Mouse (Mus musculus) embryonic facial prominence, embryonic 15.5 days (tissue): ENCODE results near the gene Lysmd1. TPM values are rescaled to one million over a fixed set of nuclear protein-coding genes. Genes with fewer than 3 reads are reported as not detected.

Experiments used
- ATAC-seq: fragments of 200-750 bp; cut with Nextera tagmentation; 2 replicates; pipeline ENCODE4 v1.8.0; 2017; ENCODE audit warnings: low read depth, moderate TSS enrichment; ENCODE audit not compliant: insufficient number of reproducible peaks, low FRiP score, low TSS enrichment
- H3K27ac ChIP-seq: fragments of 300-500 bp; sonication (generic); replicated peaks from 2 replicates; pipeline ENCODE4 v1.5.1; 2015; ENCODE audit warnings: mild to moderate bottlenecking, inconsistent platforms
- H3K27me3 ChIP-seq: fragments of 300-500 bp; sonication (generic); 2 replicates; pipeline ENCODE4 v1.6.1; 2015; ENCODE audit warnings: inconsistent platforms
- H3K36me3 ChIP-seq: fragments of 300-500 bp; sonication (generic); 2 replicates; pipeline ENCODE4 v1.6.1; 2015; ENCODE audit warnings: mild to moderate bottlenecking, inconsistent platforms
- H3K4me1 ChIP-seq: fragments of 300-500 bp; sonication (generic); 2 replicates; pipeline ENCODE4 v1.6.1; 2015; ENCODE audit warnings: inconsistent platforms
- H3K4me2 ChIP-seq: fragments of 300-500 bp; sonication (generic); replicated peaks from 2 replicates; pipeline ENCODE4 v1.6.1; 2015; ENCODE audit warnings: mild to moderate bottlenecking, inconsistent platforms
- H3K4me3 ChIP-seq: fragments of 300-500 bp; sonication (generic); replicated peaks from 2 replicates; pipeline ENCODE4 v1.5.1; 2015; ENCODE audit warnings: mild to moderate bottlenecking, inconsistent platforms
- H3K9ac ChIP-seq: fragments of 300-500 bp; sonication (generic); 2 replicates; pipeline ENCODE4 v1.6.1; 2015; ENCODE audit warnings: inconsistent platforms
- H3K9me3 ChIP-seq: fragments of 300-500 bp; sonication (generic); replicated peaks from 2 replicates; pipeline ENCODE4 v1.6.1; 2016; ENCODE audit warnings: inconsistent platforms
- whole genome bisulfite sequencing: fragments of 180-500 bp; shearing (Covaris S2); methylation state at CpG from one replicate; pipeline ENCODE4 v1.1.7; 2015; 5-methylcytosine and 5-hydroxymethylcytosine counted together
- polyA plus RNA-seq: library from polyadenylated mRNA; unstranded; fragments of >200 nt; fragmentation: Nextera tagmentation; extraction: Ambion mirVana; gene quantifications from 2 replicates; pipeline ENCODE4 v1.2.1, GENCODE M21; 2015

Gene Lysmd1
- polyA plus RNA-seq, 1 experiment from 2014 or later = 17.4 TPM

- H3K4me3 ChIP-seq = peak overlapping the region; percentile 65
- peak overlapping the region; percentile 68 for H3K27ac ChIP-seq
- peak overlapping the region; percentile 74 for H3K4me2 ChIP-seq
- H3K9ac ChIP-seq = peak overlapping the region; percentile 47
- peaks cover 16% of the 10 kb centered on the region; the same call in 1 of the 2 replicates for H3K36me3 ChIP-seq
- under 1% methylated on average over 30 of the region's 30 CpGs for WGBS
- ATAC-seq = peak; percentile 32
- H3K9me3 ChIP-seq = no peaks in the 10 kb centered on the region
- peaks cover 40% of the 10 kb centered on the region for H3K4me1 ChIP-seq
- no peaks in the 10 kb centered on the region for H3K27me3 ChIP-seq
Observed at GRCm38 (mm10) chr3:95161041-95161551, 27.2 kb downstream of the Lysmd1 start.

- no peak for ATAC-seq
- peak overlapping the region; percentile 65 for H3K4me3 ChIP-seq
- WGBS = 4% methylated on average over 9 of the region's 9 CpGs
- H3K27ac ChIP-seq = peak overlapping the region; percentile 68
- peaks cover 40% of the 10 kb centered on the region for H3K4me1 ChIP-seq
- peak overlapping the region; percentile 74 for H3K4me2 ChIP-seq
- no peaks in the 10 kb centered on the region for H3K27me3 ChIP-seq
- peaks cover 23% of the 10 kb centered on the region for H3K36me3 ChIP-seq
- no peaks in the 10 kb centered on the region for H3K9me3 ChIP-seq
- H3K9ac ChIP-seq = peak overlapping the region; percentile 47
Observed at GRCm38 (mm10) chr3:95161618-95162344, 27.9 kb downstream of the Lysmd1 start.

- 28% methylated on average over 2 of the region's 2 CpGs for WGBS
- no peak for ATAC-seq
- H3K36me3 ChIP-seq = peaks cover 28% of the 10 kb centered on the region
- H3K4me2 ChIP-seq = peak overlapping the region; percentile 74
- no peaks in the 10 kb centered on the region for H3K9me3 ChIP-seq
- no peak overlapping the region for H3K9ac ChIP-seq
- H3K4me1 ChIP-seq = peaks cover 40% of the 10 kb centered on the region
- no peaks in the 10 kb centered on the region for H3K27me3 ChIP-seq
- H3K27ac ChIP-seq = peak overlapping the region; percentile 68
- H3K4me3 ChIP-seq = peak overlapping the region; percentile 65
Observed at GRCm38 (mm10) chr3:95162345-95162628, 28.4 kb downstream of the Lysmd1 start.

GRCm38 (mm10) chr3:95163419-95164255, 29.7 kb downstream of the Lysmd1 start:
- peaks cover 40% of the 10 kb centered on the region for H3K4me1 ChIP-seq
- H3K27ac ChIP-seq = 0 out of 2 replicates have a peak overlapping the region, but pooled peaks have one; percentile 48
- 0 out of 2 replicates have a peak, but pooled peaks have one; percentile 12 for ATAC-seq
- H3K36me3 ChIP-seq = peaks cover 41% of the 10 kb centered on the region
- H3K9ac ChIP-seq = peak overlapping the region; percentile 4; the same call in 1 of the 2 replicates
- no peaks in the 10 kb centered on the region for H3K27me3 ChIP-seq
- no peak overlapping the region; the same call in 1 of the 2 replicates for H3K4me3 ChIP-seq
- 49% methylated on average over 11 of the region's 11 CpGs for WGBS
- no peaks in the 10 kb centered on the region for H3K9me3 ChIP-seq
- H3K4me2 ChIP-seq = peak overlapping the region; percentile 74; the same call in 1 of the 2 replicates

- no peak for ATAC-seq
- WGBS = 79% methylated on average over 5 of the region's 5 CpGs
- Histone ChIP-seq H3K27ac (0 out of 2 replicates have a peak overlapping the region, but pooled peaks have one; percentile 3), H3K9me3 (no peaks in the 10 kb centered on the region), H3K4me2 (no peak overlapping the region; the same call in 1 of the 2 replicates), H3K27me3 (no peaks in the 10 kb centered on the region), H3K36me3 (peaks cover 47% of the 10 kb centered on the region), H3K9ac (no peak overlapping the region), H3K4me1 (peaks cover 40% of the 10 kb centered on the region), H3K4me3 (no peak overlapping the region)
Observed at GRCm38 (mm10) chr3:95164256-95164550, 30.3 kb downstream of the Lysmd1 start.

- 0 out of 2 replicates have a peak, but pooled peaks cover 3% of the 10 kb centered on the region for H3K27me3 ChIP-seq
- no peak overlapping the region for H3K9ac ChIP-seq
- no peak overlapping the region for H3K4me2 ChIP-seq
- no peak overlapping the region for H3K4me3 ChIP-seq
- peaks cover 35% of the 10 kb centered on the region for H3K4me1 ChIP-seq
- ATAC-seq = no peak
- H3K9me3 ChIP-seq = no peaks in the 10 kb centered on the region
- H3K27ac ChIP-seq = no peak overlapping the region
- H3K36me3 ChIP-seq = peaks cover 53% of the 10 kb centered on the region
- WGBS = 86% methylated on average over 5 of the region's 5 CpGs
Observed at GRCm38 (mm10) chr3:95164840-95165239, 31.0 kb downstream of the Lysmd1 start.

- peaks cover 21% of the 10 kb centered on the region for H3K4me1 ChIP-seq
- H3K9ac ChIP-seq = no peak overlapping the region
- H3K4me2 ChIP-seq = no peak overlapping the region
- no peak overlapping the region for H3K4me3 ChIP-seq
- H3K36me3 ChIP-seq = peaks cover 81% of the 10 kb centered on the region
- ATAC-seq = no peak
- WGBS = 90% methylated on average over 10 of the region's 10 CpGs
- H3K9me3 ChIP-seq = no peaks in the 10 kb centered on the region
- H3K27me3 ChIP-seq = peaks cover 34% of the 10 kb centered on the region
- H3K27ac ChIP-seq = no peak overlapping the region
Observed at GRCm38 (mm10) chr3:95169996-95170395, 36.1 kb downstream of the Lysmd1 start.

GRCm38 (mm10) chr3:95171105-95171504, 37.2 kb downstream of the Lysmd1 start:
- Histone ChIP-seq H3K4me2 (no peak overlapping the region), H3K4me3 (no peak overlapping the region), H3K27ac (no peak overlapping the region), H3K27me3 (peaks cover 34% of the 10 kb centered on the region), H3K36me3 (peaks cover 71% of the 10 kb centered on the region), H3K9me3 (no peaks in the 10 kb centered on the region), H3K4me1 (peaks cover 21% of the 10 kb centered on the region), H3K9ac (no peak overlapping the region)
- 78% methylated on average over 6 of the region's 6 CpGs for WGBS
- no peak for ATAC-seq

- ATAC-seq = 0 out of 2 replicates have a peak, but pooled peaks have one; percentile 8
- H3K4me2 ChIP-seq = peak overlapping the region; percentile 40
- peaks cover 21% of the 10 kb centered on the region for H3K4me1 ChIP-seq
- H3K27ac ChIP-seq = no peak overlapping the region
- no peak overlapping the region for H3K9ac ChIP-seq
- 42% methylated on average over 81 of the region's 84 CpGs for WGBS
- H3K27me3 ChIP-seq = peaks cover 34% of the 10 kb centered on the region
- H3K4me3 ChIP-seq = 0 out of 2 replicates have a peak overlapping the region, but pooled peaks have one; percentile 25
- H3K9me3 ChIP-seq = no peaks in the 10 kb centered on the region
- peaks cover 55% of the 10 kb centered on the region for H3K36me3 ChIP-seq
Observed at GRCm38 (mm10) chr3:95172526-95173255, 38.8 kb downstream of the Lysmd1 start.

GRCm38 (mm10) chr3:95173256-95173949, 39.5 kb downstream of the Lysmd1 start:
- peaks cover 48% of the 10 kb centered on the region for H3K36me3 ChIP-seq
- H3K9ac ChIP-seq = no peak overlapping the region
- peaks cover 34% of the 10 kb centered on the region for H3K27me3 ChIP-seq
- H3K4me1 ChIP-seq = peaks cover 21% of the 10 kb centered on the region
- no peak for ATAC-seq
- H3K4me2 ChIP-seq = peak overlapping the region; percentile 40
- peak overlapping the region; percentile 25 for H3K4me3 ChIP-seq
- no peak overlapping the region for H3K27ac ChIP-seq
- WGBS = 25% methylated on average over 58 of the region's 58 CpGs
- no peaks in the 10 kb centered on the region for H3K9me3 ChIP-seq
